Mouse (Mus musculus): ENCODE data around the gene Sap30. TPM values are rescaled to one million over a fixed set of nuclear protein-coding genes. Genes with fewer than 3 reads are reported as not detected.
A peak's percentile ranks its signal among the peaks of the same experiment; 100 is the strongest.
"Not testable (repeated sequence)": the region's sequence is repeated elsewhere in the genome, so short reads cannot be mapped to it uniquely, and the experiment has no call there.

Gene Sap30
- polyA plus RNA-seq, 1 experiment from 2014 or later: 39.7 TPM

- no peak for ATAC-seq (replicated peaks; ENCODE audit: low FRiP score, low TSS enrichment, low read depth)
Observed at GRCm38 (mm10) chr8:57520186-57520786, 32.6 kb upstream of the Sap30 start.

DNA sequence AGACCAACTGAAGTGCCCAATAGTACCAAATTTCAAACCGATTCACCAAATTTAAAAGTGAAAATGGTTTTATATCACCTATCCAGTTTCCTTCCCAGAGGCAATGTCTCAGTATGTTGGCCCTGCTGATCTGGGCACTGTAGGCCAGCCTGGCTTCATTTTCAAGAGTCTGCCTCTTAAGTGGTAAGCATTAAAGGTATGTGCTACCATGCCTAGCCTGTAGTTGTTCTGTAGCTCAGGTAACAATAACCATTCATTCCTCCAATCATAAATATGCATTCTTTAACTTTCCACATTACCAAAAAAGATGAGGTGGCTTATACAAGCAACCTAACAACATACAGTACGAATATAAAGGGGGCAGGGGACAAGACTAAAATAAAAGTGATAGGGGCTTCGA, 30.1 kb upstream of the Sap30 start:
- H3K4me3 ChIP-seq (ENCODE audit: low read depth, low read length): no peak overlapping the region
- WGBS: 90% methylated on average over 3 of the region's 3 CpGs
- no peaks in the 10 kb centered on the region for H3K27me3 ChIP-seq (replicated peaks; ENCODE audit: control insufficient read depth, insufficient read depth, low read length)
- H3K27ac ChIP-seq (ENCODE audit: low read depth): no peak overlapping the region
- 0 out of 2 replicates have a peak, but pooled peaks cover 3% of the 10 kb centered on the region for H3K4me1 ChIP-seq (replicated peaks; ENCODE audit: control insufficient read depth, insufficient read depth, low read length)
- no peaks in the 10 kb centered on the region for H3K9me3 ChIP-seq (ENCODE audit: control insufficient read depth, low read length)
- H3K36me3 ChIP-seq (ENCODE audit: control insufficient read depth, insufficient read depth, low read length): peaks cover 42% of the 10 kb centered on the region
- no peak overlapping the region for H3K4me2 ChIP-seq (ENCODE audit: low read length)
- ATAC-seq (replicated peaks; ENCODE audit: low FRiP score, low TSS enrichment, low read depth) (no peak), DNase-seq (ENCODE audit: low spot score) (no peak)
- no peak overlapping the region for H3K9ac ChIP-seq (ENCODE audit: low read length)

More at GRCm38 (mm10) chr8:57520186-57520786, 32.6 kb upstream of the Sap30 start:
- H3K4me3 ChIP-seq (ENCODE audit: low read depth, low read length): no peak overlapping the region
- H3K4me1 ChIP-seq (replicated peaks; ENCODE audit: control insufficient read depth, insufficient read depth, low read length): no peaks in the 10 kb centered on the region
- no peak overlapping the region for H3K27ac ChIP-seq (ENCODE audit: low read depth)
- DNase-seq (ENCODE audit: low spot score): no peak
- 82% methylated on average over 12 of the region's 12 CpGs for WGBS
- no peaks in the 10 kb centered on the region for H3K9me3 ChIP-seq (ENCODE audit: control insufficient read depth, low read length)
- H3K36me3 ChIP-seq (ENCODE audit: control insufficient read depth, insufficient read depth, low read length): peaks cover 26% of the 10 kb centered on the region
- no peak overlapping the region for H3K4me2 ChIP-seq (ENCODE audit: low read length)
- no peak overlapping the region for H3K9ac ChIP-seq (ENCODE audit: low read length)
- no peaks in the 10 kb centered on the region for H3K27me3 ChIP-seq (replicated peaks; ENCODE audit: control insufficient read depth, insufficient read depth, low read length)

DNA sequence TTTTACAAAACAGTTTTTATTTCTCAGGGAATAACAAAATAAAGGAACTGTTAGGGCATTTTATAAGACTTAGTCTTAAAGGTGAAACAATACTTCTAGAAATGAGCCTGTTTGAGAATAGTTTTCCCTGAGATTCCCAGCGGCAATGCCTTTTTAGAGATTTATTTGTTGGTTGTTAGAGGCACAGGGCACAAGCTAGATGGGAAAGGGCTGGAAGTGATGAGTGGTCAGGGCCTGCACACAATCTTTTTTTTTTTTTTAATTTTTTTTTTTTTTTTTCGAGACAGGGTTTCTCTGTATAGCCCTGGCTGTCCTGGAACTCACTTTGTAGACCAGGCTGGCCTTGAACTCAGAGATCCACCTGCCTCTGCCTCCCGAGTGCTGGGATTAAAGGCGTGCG, 29.0 kb upstream of the Sap30 start:
- DNase-seq (ENCODE audit: low spot score): peak; percentile 45
- not testable (repeated sequence) for H3K4me3 ChIP-seq (ENCODE audit: low read depth, low read length); H3K9ac ChIP-seq (ENCODE audit: low read length); H3K4me1 ChIP-seq (replicated peaks; ENCODE audit: control insufficient read depth, insufficient read depth, low read length); H3K27ac ChIP-seq (ENCODE audit: low read depth); H3K9me3 ChIP-seq (ENCODE audit: control insufficient read depth, low read length); ATAC-seq (replicated peaks; ENCODE audit: low FRiP score, low TSS enrichment, low read depth); H3K27me3 ChIP-seq (replicated peaks; ENCODE audit: control insufficient read depth, insufficient read depth, low read length); H3K4me2 ChIP-seq (ENCODE audit: low read length)
- WGBS: 94% methylated on average over 4 of the region's 5 CpGs
- H3K36me3 ChIP-seq (ENCODE audit: control insufficient read depth, insufficient read depth, low read length): peaks cover 42% of the 10 kb centered on the region

- 9% methylated on average over 10 of the region's 10 CpGs for WGBS
- Histone ChIP-seq H3K9ac (ENCODE audit: low read length) (peak overlapping the region; percentile 100), H3K27ac (ENCODE audit: low read depth) (peak overlapping the region; percentile 100; the same call in 1 of the 2 replicates), H3K4me2 (ENCODE audit: low read length) (peak overlapping the region; percentile 89), H3K4me3 (ENCODE audit: low read depth, low read length) (peak overlapping the region; percentile 88), H3K36me3 (ENCODE audit: control insufficient read depth, insufficient read depth, low read length) (peaks cover 38% of the 10 kb centered on the region)
- not testable (repeated sequence) for H3K9me3 ChIP-seq (ENCODE audit: control insufficient read depth, low read length); H3K27me3 ChIP-seq (replicated peaks; ENCODE audit: control insufficient read depth, insufficient read depth, low read length); H3K4me1 ChIP-seq (replicated peaks; ENCODE audit: control insufficient read depth, insufficient read depth, low read length); ATAC-seq (replicated peaks; ENCODE audit: low FRiP score, low TSS enrichment, low read depth)
- DNase-seq (ENCODE audit: low spot score): peak; percentile 53
Observed at GRCm38 (mm10) chr8:57513178-57513661, 25.6 kb upstream of the Sap30 start.

DNA sequence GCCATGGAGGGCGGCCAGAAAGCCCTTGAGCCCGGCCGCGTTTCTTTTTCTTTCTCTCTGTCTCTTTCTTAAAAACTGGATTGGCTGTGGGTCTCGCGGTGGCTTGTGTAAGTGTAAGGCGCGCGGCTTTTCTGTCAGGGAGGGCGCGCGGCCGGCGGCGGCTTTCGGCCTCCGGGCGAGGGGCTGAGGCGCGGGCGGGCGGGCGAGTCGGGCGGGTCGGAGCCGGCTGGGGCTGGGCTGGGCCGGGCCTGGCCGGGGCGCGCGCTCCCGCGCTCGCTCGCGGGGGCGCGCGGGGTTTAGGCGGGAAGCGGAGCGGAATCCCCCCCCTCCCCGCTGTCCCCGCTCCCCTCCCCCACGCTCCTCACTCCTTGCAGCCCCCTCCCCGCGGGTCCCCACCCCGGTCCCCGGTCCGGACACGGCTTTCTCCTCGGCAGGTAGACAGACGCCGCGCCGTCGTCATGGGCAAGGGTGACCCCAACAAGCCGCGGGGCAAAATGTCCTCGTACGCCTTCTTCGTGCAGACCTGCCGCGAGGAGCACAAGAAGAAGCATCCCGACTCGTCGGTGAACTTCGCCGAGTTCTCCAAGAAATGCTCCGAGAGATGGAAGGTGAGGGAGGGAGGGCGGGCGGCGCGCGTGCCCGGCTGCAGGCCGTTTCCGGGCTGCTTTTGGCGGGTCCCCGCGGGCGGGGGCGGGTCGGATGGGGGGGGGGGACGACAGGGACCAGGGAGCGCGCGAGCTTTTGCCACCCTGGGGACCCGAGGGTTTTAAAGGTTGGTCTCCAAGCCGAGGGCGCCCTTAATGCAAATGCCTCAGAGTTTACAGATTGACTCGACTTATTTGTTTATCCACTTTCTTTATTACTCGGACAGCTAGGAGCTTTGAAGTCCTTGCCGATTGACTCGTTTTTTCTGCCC, 24.7 kb upstream of the Sap30 start:
- Histone ChIP-seq H3K9ac (ENCODE audit: low read length) (peak overlapping the region; percentile 100), H3K9me3 (ENCODE audit: control insufficient read depth, low read length) (no peaks in the 10 kb centered on the region), H3K27me3 (replicated peaks; ENCODE audit: control insufficient read depth, insufficient read depth, low read length) (no peaks in the 10 kb centered on the region), H3K4me2 (ENCODE audit: low read length) (peak overlapping the region; percentile 89), H3K4me1 (replicated peaks; ENCODE audit: control insufficient read depth, insufficient read depth, low read length) (peaks cover 7% of the 10 kb centered on the region; the same call in 1 of the 2 replicates), H3K36me3 (ENCODE audit: control insufficient read depth, insufficient read depth, low read length) (peaks cover 30% of the 10 kb centered on the region), H3K4me3 (ENCODE audit: low read depth, low read length) (peak overlapping the region; percentile 88), H3K27ac (ENCODE audit: low read depth) (peak overlapping the region; percentile 100)
- peak; percentile 56 for ATAC-seq (replicated peaks; ENCODE audit: low FRiP score, low TSS enrichment, low read depth)
- under 1% methylated on average over 67 of the region's 96 CpGs for WGBS
- peak; percentile 87 for DNase-seq (ENCODE audit: low spot score)

DNA sequence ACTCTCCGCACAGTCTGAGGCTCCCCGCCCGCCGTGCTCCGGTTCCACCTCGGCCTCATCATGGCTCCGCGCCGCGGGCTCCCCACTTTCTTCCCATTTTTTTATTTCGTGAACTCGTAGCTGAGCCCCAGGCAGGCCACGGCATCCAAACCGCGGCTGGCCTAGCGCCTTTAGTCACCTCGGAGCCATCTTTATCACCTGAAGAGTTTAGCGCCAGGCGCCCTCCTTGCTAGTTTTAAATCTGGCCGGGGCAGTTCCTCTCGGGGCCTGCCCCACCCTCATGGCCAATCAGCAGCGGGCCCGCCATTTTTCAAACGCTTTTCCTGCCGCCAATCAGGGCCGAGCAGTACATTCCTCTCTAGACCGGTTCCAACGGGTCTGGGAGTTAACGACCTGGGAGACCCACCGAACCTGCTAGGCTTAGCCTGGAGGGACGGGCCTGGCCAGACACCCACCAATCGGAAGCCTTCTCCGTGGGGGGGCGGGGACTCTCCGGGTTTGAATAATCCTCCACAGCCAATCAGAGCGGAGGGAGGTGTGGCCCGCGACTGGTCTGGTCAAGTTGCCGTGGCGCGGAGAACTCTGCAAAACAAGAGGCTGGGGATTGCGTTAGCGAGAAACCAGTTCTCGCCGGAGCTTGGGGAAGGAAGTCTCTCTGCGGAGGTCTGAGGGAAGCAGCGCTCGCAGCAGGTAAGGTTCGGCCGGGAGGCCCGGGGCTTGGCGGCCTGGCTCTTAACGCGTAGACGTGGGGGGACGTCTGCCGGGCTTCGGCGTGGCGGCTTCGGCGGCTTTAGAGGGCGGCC, 23.9 kb upstream of the Sap30 start, which contains the start of gene Hmgb2:
Gene Hmgb2, plus strand, starts transcription at position 592 of the 803 bp plus-strand sequence.
- Histone ChIP-seq H3K9ac (ENCODE audit: low read length) (peak within 1 kb of the TSS; percentile 100), H3K4me3 (ENCODE audit: low read depth, low read length) (peak within 1 kb of the TSS; percentile 88), H3K36me3 (ENCODE audit: control insufficient read depth, insufficient read depth, low read length) (peaks cover 27% of the 10 kb centered on the region), H3K27me3 (replicated peaks; ENCODE audit: control insufficient read depth, insufficient read depth, low read length) (no peaks in the 10 kb centered on the region), H3K9me3 (ENCODE audit: control insufficient read depth, low read length) (no peaks in the 10 kb centered on the region), H3K4me2 (ENCODE audit: low read length) (peak within 1 kb of the TSS; percentile 89), H3K4me1 (replicated peaks; ENCODE audit: control insufficient read depth, insufficient read depth, low read length) (peaks cover 7% of the 10 kb centered on the region; the same call in 1 of the 2 replicates), H3K27ac (ENCODE audit: low read depth) (peak within 1 kb of the TSS; percentile 100)
- under 1% methylated on average over 63 of the region's 63 CpGs for WGBS
- peak; percentile 99 for DNase-seq (ENCODE audit: low spot score)
- ATAC-seq (replicated peaks; ENCODE audit: low FRiP score, low TSS enrichment, low read depth): peak; percentile 100

GRCm38 (mm10) chr8:57510791-57511315, 23.2 kb upstream of the Sap30 start:
- no peaks in the 10 kb centered on the region for H3K9me3 ChIP-seq (ENCODE audit: control insufficient read depth, low read length)
- H3K4me3 ChIP-seq (ENCODE audit: low read depth, low read length): peak overlapping the region; percentile 88
- H3K27me3 ChIP-seq (replicated peaks; ENCODE audit: control insufficient read depth, insufficient read depth, low read length): no peaks in the 10 kb centered on the region
- no peak for DNase-seq (ENCODE audit: low spot score)
- peaks cover 7% of the 10 kb centered on the region; the same call in 1 of the 2 replicates for H3K4me1 ChIP-seq (replicated peaks; ENCODE audit: control insufficient read depth, insufficient read depth, low read length)
- peaks cover 21% of the 10 kb centered on the region for H3K36me3 ChIP-seq (ENCODE audit: control insufficient read depth, insufficient read depth, low read length)
- WGBS: 1% methylated on average over 31 of the region's 31 CpGs
- H3K9ac ChIP-seq (ENCODE audit: low read length): peak overlapping the region; percentile 86
- peak overlapping the region; percentile 100 for H3K27ac ChIP-seq (ENCODE audit: low read depth)
- no peak for ATAC-seq (replicated peaks; ENCODE audit: low FRiP score, low TSS enrichment, low read depth)
- peak overlapping the region; percentile 89 for H3K4me2 ChIP-seq (ENCODE audit: low read length)

DNA sequence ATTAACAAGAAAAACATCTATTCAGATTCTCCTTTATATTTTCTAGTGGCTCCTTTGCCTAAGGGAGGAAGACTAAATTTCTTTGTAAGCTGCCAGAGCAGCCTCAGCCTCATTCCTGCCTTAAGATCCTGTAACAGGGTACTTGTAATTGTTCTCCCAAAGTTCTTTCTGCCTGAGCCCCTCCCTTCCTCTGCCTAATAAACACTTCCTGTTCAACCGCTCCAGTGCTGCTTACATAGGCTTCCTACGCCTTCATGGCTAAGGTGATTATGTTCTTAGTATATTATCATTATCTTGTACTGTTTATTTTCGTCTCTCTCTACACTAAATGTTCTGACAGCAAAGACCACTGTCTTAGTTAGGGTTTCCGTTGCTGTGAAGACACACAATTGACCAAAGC, 21.0 kb upstream of the Sap30 start:
- DNase-seq (ENCODE audit: low spot score) (peak; percentile 35), ATAC-seq (replicated peaks; ENCODE audit: low FRiP score, low TSS enrichment, low read depth) (no peak)
- H3K4me2 ChIP-seq (ENCODE audit: low read length): no peak overlapping the region
- H3K27me3 ChIP-seq (replicated peaks; ENCODE audit: control insufficient read depth, insufficient read depth, low read length): no peaks in the 10 kb centered on the region
- 80% methylated on average over 4 of the region's 4 CpGs for WGBS
- H3K4me1 ChIP-seq (replicated peaks; ENCODE audit: control insufficient read depth, insufficient read depth, low read length): peaks cover 4% of the 10 kb centered on the region; the same call in 1 of the 2 replicates
- H3K4me3 ChIP-seq (ENCODE audit: low read depth, low read length): no peak overlapping the region
- no peak overlapping the region for H3K27ac ChIP-seq (ENCODE audit: low read depth)
- H3K36me3 ChIP-seq (ENCODE audit: control insufficient read depth, insufficient read depth, low read length): peaks cover 5% of the 10 kb centered on the region
- H3K9me3 ChIP-seq (ENCODE audit: control insufficient read depth, low read length): no peaks in the 10 kb centered on the region
- H3K9ac ChIP-seq (ENCODE audit: low read length): no peak overlapping the region
